Mouse (Mus musculus) forebrain, embryonic 12.5 days (tissue): Measurements from ENCODE around the gene Ptpn13. TPM values are rescaled to one million over a fixed set of nuclear protein-coding genes. Genes with fewer than 3 reads are reported as not detected.

Experiments
- ATAC-seq: fragments of 200-750 bp; cut with Nextera tagmentation; 2 replicates; pipeline ENCODE4 v1.8.0; 2017; ENCODE audit warnings: moderate TSS enrichment; ENCODE audit not compliant: low FRiP score
- H3K27ac ChIP-seq: fragments of 300-500 bp; sonication (generic); 2 replicates; pipeline ENCODE4 v1.5.1; 2016; ENCODE audit warnings: mild to moderate bottlenecking
- H3K27me3 ChIP-seq: fragments of 300-500 bp; sonication (generic); 2 replicates; pipeline ENCODE4 v1.6.1; 2016; ENCODE audit warnings: mild to moderate bottlenecking
- H3K36me3 ChIP-seq: fragments of 300-500 bp; sonication (generic); replicated peaks from 2 replicates; pipeline ENCODE4 v1.6.1; 2016; ENCODE audit warnings: mild to moderate bottlenecking
- H3K4me1 ChIP-seq: fragments of 300-500 bp; sonication (generic); 2 replicates; pipeline ENCODE4 v1.6.1; 2016
- H3K4me2 ChIP-seq: fragments of 300-500 bp; sonication (generic); 2 replicates; pipeline ENCODE4 v1.6.1; 2016; ENCODE audit warnings: mild to moderate bottlenecking, moderate library complexity
- H3K4me3 ChIP-seq: fragments of 300-500 bp; sonication (generic); replicated peaks from 2 replicates; pipeline ENCODE4 v1.5.1; 2016; ENCODE audit warnings: mild to moderate bottlenecking
- H3K9ac ChIP-seq: fragments of 300-500 bp; sonication (generic); 2 replicates; pipeline ENCODE4 v1.6.1; 2016; ENCODE audit warnings: mild to moderate bottlenecking
- H3K9me3 ChIP-seq: fragments of 300-500 bp; sonication (generic); 2 replicates; pipeline ENCODE4 v1.6.1; 2016
- WGBS: fragments of 180-500 bp; shearing (Covaris S2); methylation state at CpG from one replicate; pipeline ENCODE4 v1.1.7; 2016; 5-methylcytosine and 5-hydroxymethylcytosine counted together
- polyA plus RNA-seq: library from polyadenylated mRNA; unstranded; fragments of >200 nt; fragmentation: Nextera tagmentation; extraction: Ambion mirVana; gene quantifications from 2 replicates; pipeline ENCODE4 v1.2.1, GENCODE M21; 2016

The Ptpn13 gene
- polyA plus RNA-seq, 1 experiment from 2014 or later = 14.4 TPM

DNA sequence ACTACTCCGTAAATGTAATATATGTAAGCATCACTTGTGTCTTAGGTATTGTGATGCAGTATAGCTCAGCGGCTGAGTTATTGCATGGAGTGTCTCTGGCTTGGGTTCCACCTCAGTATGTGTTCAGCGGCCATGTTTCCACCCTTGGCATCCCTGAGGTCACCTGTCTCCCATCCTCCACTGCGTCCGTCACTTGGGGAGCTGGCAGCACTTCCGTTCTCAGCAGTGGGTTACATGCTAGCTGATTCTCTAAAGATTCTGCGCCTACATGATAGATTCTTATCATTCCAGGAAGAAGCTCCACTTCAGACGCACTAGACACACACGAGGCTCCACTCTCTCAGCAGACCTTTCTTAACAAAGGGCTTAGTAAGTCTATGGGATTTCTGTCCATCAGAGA, 76.1 kb downstream of the Ptpn13 start:
- H3K9ac ChIP-seq = no peak overlapping the region
- H3K27ac ChIP-seq = no peak overlapping the region
- no peaks in the 10 kb centered on the region for H3K27me3 ChIP-seq
- no peak for ATAC-seq
- WGBS = 95% methylated on average over 9 of the region's 9 CpGs
- H3K36me3 ChIP-seq = peaks cover 3% of the 10 kb centered on the region
- peaks cover 2% of the 10 kb centered on the region; the same call in 1 of the 2 replicates for H3K4me1 ChIP-seq
- no peaks in the 10 kb centered on the region for H3K9me3 ChIP-seq
- H3K4me3 ChIP-seq = no peak overlapping the region
- no peak overlapping the region for H3K4me2 ChIP-seq

DNA sequence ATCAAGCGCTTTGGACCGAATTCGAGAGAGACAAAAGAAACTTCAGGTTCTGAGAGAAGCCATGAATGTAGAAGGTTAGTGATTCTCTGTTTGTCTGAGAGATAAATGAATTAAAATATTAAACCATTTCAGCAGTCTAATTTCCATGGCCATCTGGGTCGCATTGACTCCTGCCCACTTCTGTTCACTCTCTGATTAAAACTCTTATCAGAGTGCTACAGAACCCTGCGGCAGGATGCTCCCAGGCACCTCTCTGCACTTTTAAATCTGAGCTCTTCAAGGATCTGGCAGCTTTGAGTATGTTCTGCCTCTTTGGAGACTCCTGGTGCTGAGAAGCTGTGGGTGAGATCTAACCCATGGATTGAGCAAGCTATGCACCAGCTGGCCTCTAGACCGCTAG, 76.8 kb downstream of the Ptpn13 start:
- Histone ChIP-seq H3K4me1 (no peaks in the 10 kb centered on the region), H3K9ac (no peak overlapping the region), H3K27ac (no peak overlapping the region), H3K4me2 (no peak overlapping the region), H3K4me3 (no peak overlapping the region), H3K9me3 (no peaks in the 10 kb centered on the region), H3K27me3 (no peaks in the 10 kb centered on the region), H3K36me3 (peaks cover 3% of the 10 kb centered on the region)
- 98% methylated on average over 6 of the region's 6 CpGs for WGBS
- no peak for ATAC-seq

DNA sequence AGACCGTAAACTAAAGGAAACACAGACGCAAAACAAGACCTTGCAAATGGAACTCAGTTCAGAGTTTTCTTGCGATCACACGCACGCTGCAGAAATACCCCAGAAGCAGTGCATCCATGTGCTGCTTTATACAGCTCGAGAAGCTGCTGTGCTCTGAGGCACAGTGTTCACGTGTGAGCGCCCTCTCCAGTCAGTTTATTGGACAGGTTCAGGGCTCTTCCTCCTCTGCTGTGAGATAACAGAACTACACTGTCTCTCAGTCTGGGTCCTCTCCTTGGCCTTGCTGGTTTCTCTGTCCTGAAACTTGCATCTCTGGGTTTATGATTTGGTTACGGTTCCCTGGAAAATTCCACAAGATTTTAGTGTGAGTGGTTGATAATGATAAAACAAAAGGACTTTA, 88.2 kb downstream of the Ptpn13 start:
- Histone ChIP-seq H3K36me3 (no peaks in the 10 kb centered on the region), H3K4me1 (no peaks in the 10 kb centered on the region), H3K4me3 (no peak overlapping the region), H3K9me3 (no peaks in the 10 kb centered on the region), H3K27ac (no peak overlapping the region), H3K27me3 (no peaks in the 10 kb centered on the region), H3K4me2 (no peak overlapping the region), H3K9ac (no peak overlapping the region)
- WGBS = 80% methylated on average over 9 of the region's 9 CpGs
- ATAC-seq = no peak

DNA sequence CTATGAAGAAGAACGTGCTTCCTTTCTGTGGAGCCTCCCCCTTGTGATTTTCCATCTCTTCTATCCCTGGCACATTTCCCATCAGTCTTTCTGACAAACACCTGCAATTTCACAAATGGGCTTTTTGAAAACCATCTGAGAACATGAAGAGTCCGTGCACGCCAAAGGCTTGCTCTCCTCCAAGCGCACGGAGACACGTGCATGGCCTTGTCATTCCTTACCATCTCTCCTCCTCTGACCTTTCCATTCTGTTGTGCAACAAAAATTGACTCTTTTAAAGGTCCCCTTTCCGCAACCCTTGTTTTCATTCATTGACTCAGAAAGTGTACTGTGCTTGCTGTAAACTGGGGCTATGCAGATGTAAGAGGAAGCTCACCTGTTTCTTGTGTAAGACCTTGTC, 89.4 kb downstream of the Ptpn13 start:
- no peaks in the 10 kb centered on the region for H3K4me1 ChIP-seq
- no peak overlapping the region for H3K9ac ChIP-seq
- H3K27ac ChIP-seq = no peak overlapping the region
- H3K36me3 ChIP-seq = no peaks in the 10 kb centered on the region
- no peak overlapping the region for H3K4me3 ChIP-seq
- 88% methylated on average over 7 of the region's 7 CpGs for WGBS
- no peak overlapping the region for H3K4me2 ChIP-seq
- no peaks in the 10 kb centered on the region for H3K9me3 ChIP-seq
- no peaks in the 10 kb centered on the region for H3K27me3 ChIP-seq
- ATAC-seq = no peak

DNA sequence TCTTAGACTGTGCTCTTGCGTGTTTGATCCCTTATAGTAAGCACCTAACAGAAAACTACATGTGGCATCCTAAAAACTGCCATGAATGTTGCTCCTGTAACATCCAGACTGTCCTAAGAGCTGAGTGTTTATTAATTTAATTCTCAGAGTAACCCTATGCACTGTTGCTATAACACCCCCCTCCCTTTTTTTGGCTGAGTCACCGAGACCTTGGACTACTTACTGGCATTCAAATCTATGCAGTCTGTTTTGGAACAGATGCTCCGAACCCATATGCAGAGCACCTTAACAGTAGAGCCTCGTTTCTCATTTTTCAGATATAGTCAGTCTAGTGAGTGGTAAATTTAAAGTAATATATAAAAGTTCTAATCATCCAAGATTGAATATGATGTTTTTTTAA, 90.9 kb downstream of the Ptpn13 start:
- H3K9ac ChIP-seq = no peak overlapping the region
- H3K36me3 ChIP-seq = no peaks in the 10 kb centered on the region
- no peaks in the 10 kb centered on the region for H3K27me3 ChIP-seq
- no peak for ATAC-seq
- no peaks in the 10 kb centered on the region for H3K4me1 ChIP-seq
- no peak overlapping the region for H3K4me2 ChIP-seq
- WGBS = 93% methylated on average over 4 of the region's 4 CpGs
- no peak overlapping the region for H3K4me3 ChIP-seq
- H3K9me3 ChIP-seq = no peaks in the 10 kb centered on the region
- no peak overlapping the region for H3K27ac ChIP-seq

DNA sequence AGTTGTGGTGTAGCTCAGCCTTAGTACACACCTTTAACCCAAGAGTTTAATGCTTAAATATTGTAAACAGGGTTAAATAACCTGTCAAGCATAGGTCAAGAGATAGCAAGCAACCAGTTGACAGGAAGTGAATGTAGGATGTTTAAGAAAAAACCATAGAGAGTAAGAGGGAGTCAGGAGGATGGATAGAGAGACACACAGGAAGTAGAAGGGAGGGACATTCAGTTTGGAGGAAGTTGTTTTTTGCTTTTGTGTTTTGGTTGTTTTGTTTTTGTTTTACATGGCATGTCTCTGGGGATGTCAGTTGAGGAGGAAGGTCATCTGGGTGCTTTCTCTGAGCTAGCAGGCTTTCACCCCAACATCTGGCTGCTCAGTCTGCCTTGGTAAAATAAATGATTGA, 91.6 kb downstream of the Ptpn13 start:
- H3K27ac ChIP-seq = no peak overlapping the region
- no peak overlapping the region for H3K4me3 ChIP-seq
- H3K9me3 ChIP-seq = no peaks in the 10 kb centered on the region
- H3K36me3 ChIP-seq = no peaks in the 10 kb centered on the region
- no peaks in the 10 kb centered on the region for H3K27me3 ChIP-seq
- no peaks in the 10 kb centered on the region for H3K4me1 ChIP-seq
- no peak for ATAC-seq
- H3K9ac ChIP-seq = no peak overlapping the region
- no peak overlapping the region for H3K4me2 ChIP-seq

DNA sequence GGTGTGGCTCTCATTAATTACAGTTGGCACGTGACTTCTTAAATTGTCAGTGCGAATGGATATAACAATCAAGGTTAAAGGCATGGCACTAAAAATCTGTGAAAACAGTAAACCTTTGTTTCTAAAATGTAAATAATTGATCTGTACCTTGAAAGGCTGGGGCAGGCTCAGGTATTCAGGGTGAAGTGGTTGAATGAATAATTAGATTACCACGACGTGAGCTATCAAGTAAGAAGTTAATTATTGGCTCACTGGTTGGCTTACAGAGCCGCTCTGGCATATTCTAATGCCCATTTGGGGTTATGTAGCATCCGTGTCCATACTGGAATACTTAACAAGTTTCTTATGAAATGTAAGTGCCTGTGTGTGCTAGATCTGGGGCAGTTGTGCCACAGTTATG, 92.6 kb downstream of the Ptpn13 start:
- Histone ChIP-seq H3K36me3 (no peaks in the 10 kb centered on the region), H3K27ac (no peak overlapping the region), H3K4me2 (no peak overlapping the region), H3K4me3 (no peak overlapping the region), H3K9ac (no peak overlapping the region), H3K9me3 (no peaks in the 10 kb centered on the region), H3K4me1 (no peaks in the 10 kb centered on the region), H3K27me3 (no peaks in the 10 kb centered on the region)
- WGBS = 70% methylated on average over 6 of the region's 6 CpGs
- no peak for ATAC-seq

DNA sequence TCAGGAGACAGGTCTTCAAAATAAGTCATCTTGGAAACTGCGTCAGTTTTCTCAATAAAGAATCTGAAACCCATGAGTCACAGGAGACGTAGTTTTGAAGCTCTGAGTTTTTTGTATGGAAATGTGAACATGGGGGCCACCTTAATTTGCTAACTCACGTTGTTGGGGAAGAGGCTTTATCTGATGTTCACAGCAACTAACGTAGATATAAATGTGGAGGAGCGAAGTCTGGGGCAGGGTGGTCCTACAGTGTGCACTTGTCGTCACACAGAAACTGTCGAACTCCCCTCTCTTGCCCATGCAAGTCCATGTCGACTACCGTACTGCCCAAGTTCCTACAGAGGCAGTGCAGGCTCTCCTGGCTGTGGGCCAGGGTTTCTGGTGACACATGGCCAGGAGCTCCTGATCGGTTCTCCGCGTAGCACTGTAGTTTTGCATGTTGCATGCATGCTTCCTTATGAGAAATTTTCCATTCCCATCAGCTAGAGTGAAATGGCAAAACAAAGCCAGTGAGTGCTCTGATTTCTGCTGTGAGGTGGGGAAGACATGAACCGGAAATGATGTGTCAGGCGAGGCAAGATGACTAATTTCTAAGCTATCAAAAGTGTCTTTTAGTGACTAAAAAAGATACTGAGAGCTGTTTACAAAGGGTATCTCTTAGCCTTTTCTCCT, 93.9 kb downstream of the Ptpn13 start:
- no peaks in the 10 kb centered on the region for H3K36me3 ChIP-seq
- 85% methylated on average over 14 of the region's 14 CpGs for WGBS
- no peak overlapping the region for H3K27ac ChIP-seq
- H3K4me1 ChIP-seq = no peaks in the 10 kb centered on the region
- no peak for ATAC-seq
- H3K9me3 ChIP-seq = no peaks in the 10 kb centered on the region
- H3K4me2 ChIP-seq = no peak overlapping the region
- H3K4me3 ChIP-seq = no peak overlapping the region
- no peaks in the 10 kb centered on the region for H3K27me3 ChIP-seq
- H3K9ac ChIP-seq = no peak overlapping the region

DNA sequence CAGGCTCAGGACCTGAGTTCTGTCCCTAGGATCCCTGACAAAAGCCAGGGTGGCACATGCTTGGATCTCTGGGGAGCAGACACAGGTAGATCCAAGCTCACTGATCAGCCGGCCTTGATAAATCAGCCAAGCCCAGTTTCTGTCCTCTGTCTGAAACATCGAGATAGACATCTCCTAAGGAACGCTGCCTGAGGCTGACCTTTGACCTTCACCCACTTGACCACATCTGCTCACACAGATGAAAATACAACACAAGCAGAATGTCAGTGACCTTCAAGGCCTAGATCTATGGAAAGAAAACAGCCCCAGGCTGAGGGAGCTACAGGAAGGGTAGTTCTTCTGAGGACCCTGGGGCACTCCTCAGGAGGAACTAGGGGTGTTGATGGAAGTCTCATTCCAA, 97.4 kb downstream of the Ptpn13 start:
- ATAC-seq = no peak
- no peak overlapping the region for H3K4me3 ChIP-seq
- H3K9ac ChIP-seq = no peak overlapping the region
- H3K27me3 ChIP-seq = no peaks in the 10 kb centered on the region
- no peak overlapping the region for H3K27ac ChIP-seq
- H3K4me2 ChIP-seq = no peak overlapping the region
- H3K36me3 ChIP-seq = peaks cover 9% of the 10 kb centered on the region; the same call in 1 of the 2 replicates
- no peaks in the 10 kb centered on the region for H3K9me3 ChIP-seq
- no peaks in the 10 kb centered on the region for H3K4me1 ChIP-seq
- WGBS = 74% methylated on average over 3 of the region's 3 CpGs

DNA sequence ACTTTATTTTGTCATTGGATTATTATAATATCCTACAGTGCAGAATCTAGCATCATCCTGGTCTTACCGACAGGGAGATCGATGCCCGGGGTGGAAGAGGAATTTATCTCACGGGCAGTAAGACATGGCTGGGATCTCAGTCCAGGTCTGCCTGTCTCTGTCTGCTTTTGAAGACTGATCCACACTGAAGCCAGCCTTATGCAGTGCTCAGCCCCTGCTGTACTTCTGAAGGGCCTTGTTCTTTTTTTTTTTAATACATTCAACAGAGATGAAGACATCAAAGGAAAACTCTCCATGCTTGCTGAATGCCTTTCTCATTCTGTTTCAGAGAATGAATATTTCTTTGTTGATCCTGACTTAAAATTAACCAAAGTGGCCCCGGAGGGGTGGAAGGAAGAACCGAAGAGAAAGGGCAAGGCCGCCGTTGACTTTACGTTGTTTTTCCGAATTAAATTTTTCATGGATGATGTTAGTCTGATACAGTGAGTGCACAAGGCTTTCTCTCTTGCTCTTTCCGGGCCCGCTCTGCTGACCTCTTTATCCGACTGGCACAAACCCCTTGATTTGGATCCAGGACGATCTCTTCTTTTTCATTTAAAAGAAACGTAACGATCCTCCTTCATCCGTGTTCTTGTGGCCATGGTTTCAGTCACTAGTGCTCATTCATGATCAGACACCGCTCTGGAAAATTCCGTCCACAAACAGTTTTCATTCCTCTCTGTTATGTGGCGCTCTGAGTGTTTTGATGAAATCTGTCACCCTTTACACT, 101.9 kb downstream of the Ptpn13 start:
- no peaks in the 10 kb centered on the region for H3K27me3 ChIP-seq
- H3K9me3 ChIP-seq = no peaks in the 10 kb centered on the region
- H3K4me1 ChIP-seq = no peaks in the 10 kb centered on the region
- H3K4me3 ChIP-seq = no peak overlapping the region
- H3K36me3 ChIP-seq = peaks cover 36% of the 10 kb centered on the region
- ATAC-seq = no peak
- H3K9ac ChIP-seq = no peak overlapping the region
- WGBS = 85% methylated on average over 20 of the region's 20 CpGs
- H3K4me2 ChIP-seq = no peak overlapping the region
- no peak overlapping the region for H3K27ac ChIP-seq

DNA sequence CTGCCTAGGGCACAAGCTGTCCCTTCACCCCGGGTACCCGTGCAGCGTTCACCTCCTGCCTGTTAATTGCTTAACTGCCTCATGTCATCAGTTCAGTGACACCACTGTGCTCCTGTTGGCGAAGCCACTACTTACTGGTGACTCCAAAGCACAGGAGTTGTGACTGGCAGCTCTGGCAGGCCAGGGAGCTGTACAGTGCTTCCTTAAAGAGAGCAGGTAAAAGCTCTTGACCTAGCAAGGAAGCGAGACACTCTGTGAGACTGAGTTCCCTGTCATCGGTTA, 102.4 kb downstream of the Ptpn13 start:
- WGBS = 76% methylated on average over 6 of the region's 6 CpGs
- Histone ChIP-seq H3K4me2 (no peak overlapping the region), H3K4me1 (0 out of 2 replicates have a peak, but pooled peaks cover 2% of the 10 kb centered on the region), H3K36me3 (peaks cover 36% of the 10 kb centered on the region), H3K27me3 (no peaks in the 10 kb centered on the region), H3K4me3 (no peak overlapping the region), H3K9me3 (no peaks in the 10 kb centered on the region), H3K27ac (no peak overlapping the region), H3K9ac (no peak overlapping the region)
- no peak for ATAC-seq

DNA sequence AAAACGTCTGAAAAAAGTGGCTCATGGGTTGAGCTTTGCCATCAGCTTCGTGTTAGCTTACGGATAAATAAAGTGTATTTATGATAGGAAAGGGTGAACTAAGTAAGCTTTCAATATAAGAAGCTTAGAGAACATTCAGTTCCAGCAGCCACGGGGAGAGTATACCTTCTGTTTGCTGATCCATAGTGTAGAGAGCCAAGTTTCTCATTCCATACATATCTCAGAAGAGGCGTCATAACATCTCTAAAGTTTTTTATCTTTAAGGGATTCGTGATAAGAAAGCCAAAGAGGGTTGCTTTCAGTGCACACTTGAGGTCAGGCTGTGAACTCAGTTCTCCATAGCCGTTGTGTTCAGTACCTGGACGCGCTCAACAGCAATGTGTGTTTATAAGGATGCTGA, 105.2 kb downstream of the Ptpn13 start:
- Histone ChIP-seq H3K4me2 (no peak overlapping the region), H3K4me3 (no peak overlapping the region), H3K27me3 (no peaks in the 10 kb centered on the region), H3K27ac (no peak overlapping the region), H3K36me3 (peaks cover 32% of the 10 kb centered on the region), H3K9me3 (no peaks in the 10 kb centered on the region), H3K4me1 (0 out of 2 replicates have a peak, but pooled peaks cover 7% of the 10 kb centered on the region), H3K9ac (no peak overlapping the region)
- WGBS = 93% methylated on average over 9 of the region's 9 CpGs
- ATAC-seq = no peak

DNA sequence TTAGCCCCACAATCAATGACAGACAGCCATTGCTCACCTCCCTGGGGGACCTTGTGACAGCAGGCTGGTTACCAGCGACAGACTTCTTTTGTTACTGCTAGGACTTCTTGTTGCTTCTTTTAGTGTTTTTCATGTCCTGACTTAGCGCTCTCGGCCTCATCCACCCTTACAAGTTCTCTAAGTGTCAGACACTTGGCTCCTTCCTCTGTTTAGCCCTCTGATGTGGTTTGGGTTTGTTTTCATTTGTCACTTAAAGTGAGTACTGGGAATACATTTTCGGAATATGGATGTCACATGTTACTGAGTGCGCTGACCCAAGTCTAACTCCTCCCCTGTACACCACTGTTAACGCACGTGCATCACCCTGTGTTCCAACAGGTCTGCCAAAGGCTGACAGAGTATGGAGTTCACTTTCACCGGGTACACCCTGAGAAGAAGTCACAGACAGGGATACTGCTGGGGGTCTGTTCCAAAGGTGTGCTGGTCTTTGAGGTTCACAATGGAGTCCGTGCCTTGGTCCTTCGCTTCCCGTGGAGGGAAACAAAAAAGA, 107.9 kb downstream of the Ptpn13 start:
- Histone ChIP-seq H3K4me3 (no peak overlapping the region), H3K36me3 (peaks cover 24% of the 10 kb centered on the region), H3K9ac (no peak overlapping the region), H3K9me3 (no peaks in the 10 kb centered on the region), H3K27ac (no peak overlapping the region), H3K4me1 (0 out of 2 replicates have a peak, but pooled peaks cover 10% of the 10 kb centered on the region), H3K4me2 (no peak overlapping the region), H3K27me3 (no peaks in the 10 kb centered on the region)
- ATAC-seq = no peak
- WGBS = 76% methylated on average over 11 of the region's 11 CpGs
